Mouse (Mus musculus): ENCODE data around the gene Calhm3. TPM values are rescaled to one million over a fixed set of nuclear protein-coding genes. Genes with fewer than 3 reads are reported as not detected.
"Not testable (repeated sequence)": the region's sequence is repeated elsewhere in the genome, so short reads cannot be mapped to it uniquely, and the experiment has no call there.

The Calhm3 gene
- polyA plus RNA-seq, 1 experiment: not detected

DNA sequence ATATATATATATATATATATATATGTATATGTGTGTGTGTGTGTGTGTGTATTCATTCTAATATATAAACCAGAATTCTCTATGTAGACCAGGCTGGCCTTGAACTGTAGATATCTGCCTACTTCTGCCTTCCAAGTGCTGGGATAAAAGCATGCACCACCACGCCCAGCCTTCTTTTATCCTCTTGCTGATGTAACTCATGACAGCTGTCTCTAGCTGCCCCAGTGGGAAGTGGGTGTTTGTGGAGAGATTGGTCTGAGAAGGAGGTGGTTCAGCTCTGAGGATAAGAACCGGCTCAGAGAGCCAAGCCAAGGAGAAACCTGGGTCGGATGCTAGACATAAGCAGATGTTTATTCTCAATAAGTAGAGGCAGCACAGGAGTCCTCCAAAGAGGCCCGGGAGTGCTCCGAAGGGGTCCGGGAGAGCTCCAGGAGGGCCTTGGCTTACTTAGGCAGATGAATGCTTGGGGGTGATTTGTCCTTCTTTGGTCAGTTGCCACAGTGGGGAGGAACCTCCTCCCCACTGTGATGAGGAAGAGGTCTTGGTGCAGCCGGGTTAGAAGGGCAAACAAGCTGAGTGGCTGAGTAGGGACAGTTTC is 10.2 kb upstream of the Calhm3 start:
- DNase-seq (ENCODE audit: low spot score): no peak

GRCm38 (mm10) chr19:47166758-47167157 is 9.2 kb upstream of the Calhm3 start:
- DNase-seq (ENCODE audit: low spot score): no peak

- DNase-seq (ENCODE audit: low spot score): no peak
Measured at GRCm38 (mm10) chr19:47163176-47163744, 5.7 kb upstream of the Calhm3 start.

GRCm38 (mm10) chr19:47161669-47162068 is 4.1 kb upstream of the Calhm3 start:
- DNase-seq (ENCODE audit: low spot score): no peak

GRCm38 (mm10) chr19:47153767-47154166 is 3.8 kb downstream of the Calhm3 start:
- DNase-seq (ENCODE audit: low spot score): no peak

DNA sequence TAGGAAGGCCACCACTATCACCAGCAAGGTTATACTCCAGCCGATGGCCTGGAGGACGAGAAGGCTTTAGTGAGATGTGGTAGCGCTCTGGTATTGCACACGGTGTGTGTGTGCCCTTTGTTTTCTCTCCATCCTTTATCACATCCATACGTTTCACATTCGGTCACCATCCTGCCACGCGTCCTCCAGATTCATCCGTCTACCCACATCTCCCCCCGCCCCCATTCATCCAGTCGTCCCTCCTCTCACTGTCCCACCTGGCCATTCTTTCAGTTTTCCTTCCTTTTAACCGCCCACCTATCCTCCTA is 5.5 kb downstream of the Calhm3 start:
- DNase-seq (ENCODE audit: low spot score): no peak

DNA sequence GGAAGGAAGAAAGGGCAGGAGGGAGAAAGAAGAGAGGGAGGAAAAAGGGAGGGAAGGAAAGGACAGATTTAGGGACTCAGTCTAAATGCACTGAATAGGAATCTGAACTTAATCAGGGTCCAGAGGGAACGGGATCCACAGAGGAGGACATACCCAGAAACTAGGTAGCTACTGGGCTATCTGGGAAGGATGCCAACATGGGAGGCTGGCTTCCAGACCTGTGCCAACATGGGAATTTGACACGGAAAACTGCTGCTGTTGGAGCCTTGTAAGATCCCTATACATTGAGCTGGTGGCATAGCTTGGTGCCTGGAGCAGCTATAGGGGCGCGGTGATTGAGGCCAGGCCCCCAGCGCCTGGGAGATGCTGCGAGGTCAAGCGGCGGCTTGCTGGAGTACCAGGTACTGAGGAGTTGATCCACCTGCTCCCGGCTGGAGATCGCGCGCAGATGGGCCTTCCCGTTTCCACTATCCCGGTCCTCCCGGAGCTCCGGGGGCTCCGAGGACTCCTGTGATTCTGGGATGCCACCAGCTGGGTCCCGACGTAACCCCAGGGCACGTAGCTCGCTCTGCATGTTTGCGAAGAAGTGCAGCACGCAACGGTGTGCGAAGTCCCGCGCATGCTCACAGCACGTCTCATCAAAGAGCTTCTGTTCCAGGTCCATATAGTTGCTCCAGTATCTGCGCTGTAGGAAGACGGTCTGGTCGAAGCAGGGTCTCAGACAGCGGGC is 6.1 kb downstream of the Calhm3 start:
- DNase-seq (ENCODE audit: low spot score): no peak

DNA sequence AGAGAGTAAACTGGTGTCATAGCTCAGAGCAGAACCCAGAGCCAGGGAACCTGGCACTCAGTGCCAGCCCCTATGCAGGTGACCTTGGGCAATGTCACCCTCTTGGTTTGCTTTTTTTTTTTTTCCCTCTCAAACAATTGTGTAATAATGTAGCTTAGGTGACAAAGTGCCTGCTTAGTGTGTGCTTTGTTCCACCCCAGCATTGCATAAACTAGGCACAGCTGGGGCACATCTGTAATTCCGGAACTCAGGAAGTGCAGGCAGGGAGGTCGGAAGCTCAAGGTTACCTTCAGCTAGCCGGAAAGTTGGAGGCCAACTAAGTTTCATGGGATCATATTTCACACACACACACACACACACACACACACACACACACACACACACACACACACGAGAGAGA is 7.7 kb downstream of the Calhm3 start:
- no peak for DNase-seq (ENCODE audit: low spot score)

- DNase-seq (ENCODE audit: low spot score): no peak
Measured at GRCm38 (mm10) chr19:47148267-47148847, 9.2 kb downstream of the Calhm3 start.

DNA sequence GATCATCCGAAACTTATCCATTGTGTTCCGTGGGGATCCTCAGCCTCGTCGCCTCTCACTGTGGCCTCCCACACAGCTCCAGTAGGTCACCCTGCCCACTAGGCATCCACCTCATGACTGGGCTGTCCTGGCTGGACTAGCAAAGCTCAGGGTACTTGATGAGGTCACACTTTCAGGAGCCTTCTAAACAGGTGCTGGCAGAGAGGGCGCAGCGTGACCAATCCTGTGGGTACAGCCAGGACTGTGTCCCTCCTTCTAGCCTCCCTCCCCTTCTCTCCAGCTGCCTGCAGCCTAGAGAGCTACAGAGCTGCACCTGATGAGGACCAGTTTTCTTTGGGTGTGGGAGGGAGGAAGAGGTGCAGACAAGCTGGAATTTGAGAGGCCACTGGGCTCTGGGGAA is 13.4 kb downstream of the Calhm3 start, which contains the start of gene Calhm1:
Gene Calhm1 (minus strand): TSS at position 101 of the 400 bp plus-strand sequence.
- DNase-seq (ENCODE audit: low spot score): no peak

GRCm38 (mm10) chr19:47142438-47142837 is 15.1 kb downstream of the Calhm3 start:
- DNase-seq (ENCODE audit: low spot score): no peak

GRCm38 (mm10) chr19:47139611-47140010 is 18.0 kb downstream of the Calhm3 start:
- DNase-seq (ENCODE audit: low spot score): not testable (repeated sequence)

- peak; percentile 45 for DNase-seq (ENCODE audit: low spot score)
Measured at GRCm38 (mm10) chr19:47137771-47138421, 19.7 kb downstream of the Calhm3 start, which contains the start of gene Calhm2. Gene Calhm2 (minus strand): TSS chr19:47138294.

- no peak for DNase-seq (ENCODE audit: low spot score)
Measured at GRCm38 (mm10) chr19:47137051-47137581, 20.4 kb downstream of the Calhm3 start.

- no peak for DNase-seq (ENCODE audit: low spot score)
Measured at GRCm38 (mm10) chr19:47136170-47136569, 21.4 kb downstream of the Calhm3 start.

- no peak for DNase-seq (ENCODE audit: low spot score)
Measured at GRCm38 (mm10) chr19:47135568-47135967, 22.0 kb downstream of the Calhm3 start.

DNA sequence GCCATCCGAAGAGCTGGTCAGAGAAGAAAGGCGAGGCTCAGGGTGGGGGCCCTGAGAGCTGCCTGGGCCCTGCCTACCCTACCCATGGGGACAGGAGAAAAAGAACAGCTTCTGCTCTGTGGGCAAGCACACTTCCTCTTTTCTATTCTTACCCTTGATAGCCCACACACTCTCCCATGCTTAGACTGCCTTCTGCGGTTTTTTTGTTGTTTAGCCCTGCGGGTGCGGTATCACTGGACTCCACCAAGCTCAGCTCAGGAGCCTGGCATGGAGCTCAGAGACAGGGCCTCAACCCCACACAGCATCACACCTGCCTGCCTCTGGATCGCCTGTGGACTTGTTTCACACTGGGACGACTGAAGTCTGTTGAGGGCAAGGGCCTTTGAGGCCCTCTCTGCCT is 24.4 kb downstream of the Calhm3 start:
- no peak for DNase-seq (ENCODE audit: low spot score)

DNA sequence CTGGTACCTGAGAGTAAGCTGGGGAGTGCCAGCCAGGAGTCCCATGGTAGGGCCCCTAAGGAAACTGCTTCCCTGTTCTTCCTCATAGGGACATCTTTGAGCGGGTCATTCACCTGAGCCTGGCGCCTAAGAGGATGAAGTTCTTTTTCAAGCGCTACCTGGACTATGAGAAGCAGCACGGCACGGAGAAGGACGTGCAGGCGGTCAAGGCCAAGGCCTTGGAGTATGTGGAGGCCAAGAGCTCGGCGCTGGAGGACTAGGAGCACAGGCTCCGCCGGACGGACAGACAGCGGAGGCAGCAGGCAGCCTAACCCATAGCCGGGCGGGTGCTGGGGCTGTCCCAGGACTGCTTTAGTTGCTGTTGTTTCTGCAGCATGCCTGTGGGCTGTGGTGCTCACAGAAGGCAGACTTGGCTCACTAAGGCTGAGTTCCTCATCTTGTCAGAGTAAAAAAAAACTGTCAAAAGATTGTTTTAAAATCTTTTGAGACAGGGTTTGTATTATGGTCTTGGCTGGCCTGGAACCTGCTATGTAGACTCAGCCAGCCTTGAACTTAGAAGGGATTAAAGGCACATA is 26.9 kb downstream of the Calhm3 start:
- DNase-seq (ENCODE audit: low spot score): no peak

DNA sequence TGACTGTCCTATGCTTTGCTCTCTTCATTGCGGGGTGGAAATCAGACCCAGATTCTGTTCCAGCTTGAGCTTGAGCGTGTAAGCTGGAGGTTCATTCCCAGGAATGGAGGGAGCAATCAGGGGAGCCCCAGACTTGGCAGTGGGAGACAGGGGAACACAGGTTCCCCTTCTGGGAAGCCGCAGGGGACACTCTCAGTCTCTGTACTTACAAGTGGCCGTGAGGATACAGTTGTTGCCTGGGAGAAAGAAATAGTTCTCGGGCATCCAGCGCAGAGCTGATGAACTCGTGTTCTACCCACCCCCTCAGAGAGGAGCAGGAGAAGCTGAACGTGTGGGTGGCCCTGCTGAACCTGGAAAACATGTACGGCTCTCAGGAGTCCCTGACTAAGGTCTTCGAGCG is 28.7 kb downstream of the Calhm3 start:
- DNase-seq (ENCODE audit: low spot score): no peak

GRCm38 (mm10) chr19:47128164-47128563 is 29.4 kb downstream of the Calhm3 start:
- DNase-seq (ENCODE audit: low spot score): no peak

GRCm38 (mm10) chr19:47122802-47123201 is 34.8 kb downstream of the Calhm3 start:
- DNase-seq (ENCODE audit: low spot score): no peak

- DNase-seq (ENCODE audit: low spot score): no peak
Measured at GRCm38 (mm10) chr19:47121054-47121453, 36.5 kb downstream of the Calhm3 start.

Data from urinary bladder, adult 2 months (tissue).